ENCODE assay signal across 15 mouse cellular contexts in genomic region chr3:90284150-90284549, GRCm38 (mm10). TPM values are rescaled to one million over a fixed set of nuclear protein-coding genes. Genes with fewer than 3 reads are reported as not detected.
"Had no signal": no experiment of that assay in that cellular context is flagged by ENCODE, and none has a peak within 500 bp of the region (broad histone marks: within the 10 kb centered on the region; RNA-seq: fewer than 3 reads in every experiment).

No protein-coding gene starts in this region.

- H3K4me3 ChIP-seq: kidney, embryonic 15.5 days; limb, embryonic 15.5 days; liver, embryonic 15.5 days; midbrain, embryonic 12.5 days; neural tube, embryonic 13.5 days had no signal

- ATAC-seq: midbrain, embryonic 16.5 days had no signal

- H3K4me2 ChIP-seq: kidney, embryonic 15.5 days; limb, embryonic 15.5 days; liver, embryonic 15.5 days; lung, embryonic 14.5 days; midbrain, embryonic 12.5 days; neural tube, embryonic 13.5 days had no signal

- H3K27ac ChIP-seq: kidney, embryonic 15.5 days; limb, embryonic 15.5 days; liver, embryonic 15.5 days; midbrain, embryonic 12.5 days; neural tube, embryonic 13.5 days had no signal

- H3K27me3 ChIP-seq: kidney, embryonic 15.5 days; limb, embryonic 15.5 days; liver, embryonic 15.5 days; midbrain, embryonic 12.5 days; neural tube, embryonic 13.5 days had no signal

- H3K9ac ChIP-seq: kidney, embryonic 15.5 days; limb, embryonic 15.5 days; liver, embryonic 15.5 days; lung, embryonic 14.5 days; midbrain, embryonic 12.5 days; neural tube, embryonic 13.5 days had no signal

- DNase-seq: kidney, adult 2 months; kidney, postnatal 36 days; lung, embryonic 14.5 days; lung, postnatal 14 days; right cerebral cortex, postnatal 25 days; thymus, adult 18-20 months; thymus, postnatal 14 days had no signal

- H3K9me3 ChIP-seq: kidney, embryonic 15.5 days; limb, embryonic 15.5 days; liver, embryonic 15.5 days; midbrain, embryonic 12.5 days; neural tube, embryonic 13.5 days had no signal

- H3K4me1 ChIP-seq: kidney, embryonic 15.5 days; limb, embryonic 15.5 days; liver, embryonic 15.5 days; midbrain, embryonic 12.5 days; neural tube, embryonic 13.5 days had no signal

RNA-seq across cellular contexts. Expression of gene Creb3l4, which starts 40.8 kb away (rescaled TPM):
- total RNA-seq: layer of hippocampus, postnatal 14 days; megakaryocyte-erythroid progenitor cell, adult 5-6 weeks had no signal
